Mouse (Mus musculus): ENCODE data around the gene Ttc38.

- TF ChIP-seq CTCF (IDR thresholded peaks at IDR 0.05; ENCODE audit: borderline replicate concordance, control insufficient read depth, extremely low read depth, insufficient read depth, low read length, poor library complexity) (no peak), POLR2A (IDR thresholded peaks at IDR 0.05; ENCODE audit: control insufficient read depth, extremely low read depth, insufficient read depth, low read length, poor library complexity) (no peak)
Observed at GRCm38 (mm10) chr15:85786711-85787110, 45.4 kb upstream of the Ttc38 start.
